Mouse (Mus musculus) left cerebral cortex, adult 2 months (tissue): Measurements from ENCODE around the gene Rexo4. TPM values are rescaled to one million over a fixed set of nuclear protein-coding genes. Genes with fewer than 3 reads are reported as not detected.
A peak's percentile ranks its signal among the peaks of the same experiment; 100 is the strongest.

Source experiments
- DNase-seq, 2 experiments: peaks; one replicate each; pipeline ENCODE4 v3.0.0; 2021 to 2022; ENCODE audit warnings: low spot score in 2 of 2, mixed read lengths in 1 of 2; ENCODE audit errors: extremely low spot score in 1 of 2
- H3K27ac ChIP-seq: fragments of 200-600 bp; 2 replicates; pipeline ENCODE4 v1.8.1; 2022
- H3K4me3 ChIP-seq: fragments of 200-600 bp; 2 replicates; pipeline ENCODE4 v1.8.1; 2022
- CTCF ChIP-seq: fragments of 200-600 bp; IDR thresholded peaks from 2 replicates; pipeline ENCODE4 v1.8.1; 2022; ENCODE audit warnings: antibody characterized with exemption, mild to moderate bottlenecking, moderate library complexity
- intact Hi-C: fragments of 180-260 bp; cut with DNase I; formaldehyde crosslinking; loops from one replicate; pipeline ENCODE4 v1.15.1; 2025
- total RNA-seq, 2 experiments: library from RNA; stranded (reverse); gene quantifications; 2 replicates each; pipeline ENCODE4 v1.2.3; 2021

Gene Rexo4
- total RNA-seq, 2 experiments from 2014 or later: 60.1 to 69.6 TPM

DNA sequence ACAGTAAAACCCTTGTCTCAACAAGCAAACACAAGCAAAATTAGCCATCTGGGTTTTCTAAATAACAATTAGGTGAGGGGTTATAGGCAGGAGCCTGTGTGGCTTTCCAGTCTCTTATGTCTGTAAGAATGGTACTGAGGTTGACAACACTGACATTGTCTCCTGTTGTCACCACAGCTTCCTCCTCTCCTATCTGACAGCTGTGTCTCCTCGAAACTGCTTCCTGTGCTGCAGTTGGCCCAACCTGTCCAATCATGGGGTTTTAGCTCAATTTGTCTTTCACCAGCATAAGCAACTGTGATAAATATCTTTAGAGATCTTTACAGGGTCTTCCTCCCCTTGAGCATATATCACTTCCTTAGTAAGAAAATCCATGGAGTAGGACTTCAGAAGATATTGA, 27.8 kb downstream of the Rexo4 start:
- intact Hi-C loops: no loop called here
- DNase-seq: no peak
- no peak overlapping the region for H3K27ac ChIP-seq
- no peak overlapping the region for H3K4me3 ChIP-seq
- no peak for TF ChIP-seq CTCF

DNA sequence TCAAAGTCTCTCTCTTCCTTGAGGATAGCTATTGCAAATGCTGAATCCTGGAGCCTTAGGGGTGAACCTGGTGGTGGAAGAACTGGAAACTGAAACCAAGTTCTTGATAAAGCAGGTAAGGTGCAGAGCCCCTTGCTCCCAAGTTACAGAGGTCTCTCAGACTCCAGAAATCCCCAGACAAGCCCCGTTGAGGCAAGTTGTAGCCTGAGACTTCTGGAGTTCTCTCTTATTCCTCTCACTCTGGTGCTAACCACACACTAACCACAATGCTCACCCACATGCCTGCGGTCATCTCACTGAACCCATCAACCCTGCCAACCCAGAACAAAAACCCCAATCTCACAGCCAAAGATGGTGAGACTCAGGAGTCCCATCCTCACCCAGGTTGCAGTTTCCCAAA, 28.9 kb downstream of the Rexo4 start:
- intact Hi-C loops: loop anchor here (2.0 kb wide), 1 partner anchor 28 kb away; no protein-coding TSS in a partner anchor
- TF ChIP-seq CTCF: no peak
- Histone ChIP-seq H3K4me3 (no peak overlapping the region), H3K27ac (no peak overlapping the region)
- no peak for DNase-seq

DNA sequence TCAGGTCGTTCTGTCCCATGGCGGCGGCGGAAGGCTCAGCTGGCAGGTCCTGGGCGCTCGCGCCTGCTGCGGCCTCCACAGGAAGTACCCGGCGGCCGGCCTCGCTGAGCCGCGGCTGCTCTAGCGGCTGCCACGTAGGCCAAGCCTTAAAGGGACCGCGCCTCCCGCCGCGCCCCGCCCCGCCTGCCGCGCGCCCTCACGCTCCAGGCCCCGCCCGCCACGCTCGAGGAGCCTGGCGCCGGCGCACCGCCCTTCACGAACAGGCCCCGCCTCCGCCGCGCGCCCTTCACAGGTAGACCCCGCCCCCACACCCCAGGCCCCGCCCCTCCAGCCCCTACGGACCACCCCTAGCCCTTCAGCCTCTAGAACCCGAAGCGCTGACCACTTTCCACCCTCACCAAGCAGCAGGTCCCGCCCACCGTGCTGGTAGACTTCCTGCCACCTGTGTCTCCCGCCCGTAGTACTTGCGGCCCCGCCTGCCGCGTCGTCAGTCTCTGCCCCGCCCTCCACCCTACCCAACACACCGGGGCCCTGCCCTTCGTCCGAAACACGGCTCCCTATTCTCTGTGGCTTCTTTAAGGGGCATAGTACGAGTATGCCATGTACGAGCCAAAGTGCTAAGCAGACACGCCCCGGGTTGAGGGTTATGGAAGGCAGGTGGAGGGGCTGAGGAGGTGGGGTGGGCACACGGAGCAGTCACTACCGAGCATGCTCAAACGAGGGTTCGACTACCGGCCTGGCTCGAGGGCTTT, 30.7 kb downstream of the Rexo4 start, which contains the start of the genes Surf4 and Stkld1:
TSS of gene Surf4 (minus strand) at position 625 of the 752 bp plus-strand sequence.
TSS of gene Stkld1 (plus strand) at position 744 of the 752 bp plus-strand sequence.
- Histone ChIP-seq H3K27ac (peak within 1 kb of the TSS; percentile 91), H3K4me3 (peak within 1 kb of the TSS; percentile 96)
- TF ChIP-seq CTCF: no peak; the same call in 1 of the 2 replicates
- peak; percentile 93 to 95 for DNase-seq
- intact Hi-C loops: loop anchor here (1.0 to 5.0 kb wide), 5 partner anchors 17 to 94 kb away; partner anchors contain the start of genes Med22, Rpl7a, Slc2a6 and Surf1

DNA sequence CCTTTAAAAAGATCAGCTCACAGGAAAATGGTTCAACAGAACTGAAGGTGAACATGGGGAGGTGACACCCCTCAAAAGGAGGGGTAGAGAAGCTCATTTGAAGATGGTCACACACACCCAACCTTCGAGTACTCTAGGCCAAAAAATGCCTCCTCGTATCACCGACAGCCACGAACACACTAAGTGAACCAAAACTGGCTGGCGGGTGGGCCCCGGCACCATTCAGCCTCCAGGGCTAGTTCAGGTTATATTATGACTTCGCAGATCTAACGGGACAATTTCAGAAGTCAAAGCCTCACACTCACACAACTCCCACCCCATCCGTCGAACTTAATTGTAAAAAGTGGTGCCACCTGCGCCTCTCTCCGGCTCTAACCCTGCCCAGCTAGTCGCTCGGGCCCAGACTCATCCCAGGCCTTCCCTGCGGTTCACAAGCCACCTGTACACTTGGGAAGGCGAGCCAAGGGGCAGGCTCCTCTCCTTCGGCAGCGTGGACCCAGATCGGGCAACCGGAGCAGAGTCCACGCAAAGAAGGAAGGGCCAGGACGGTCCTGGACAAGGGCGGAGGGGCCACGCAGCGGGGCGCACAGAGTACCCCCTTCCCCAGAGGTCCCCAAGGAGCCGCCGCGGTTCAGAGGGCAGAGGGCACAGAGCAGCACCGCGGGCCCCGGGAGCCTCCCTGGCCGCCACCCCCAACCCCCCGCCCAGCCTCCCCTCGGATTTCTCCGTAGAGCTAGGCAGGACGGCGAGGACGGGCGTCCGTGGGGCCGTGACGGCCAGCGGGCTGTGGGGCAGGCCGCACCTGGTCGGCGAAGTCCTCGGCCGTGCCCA, 31.5 kb downstream of the Rexo4 start:
- intact Hi-C loops: loop anchor here (1.0 to 5.0 kb wide), 5 partner anchors 16 to 305 kb away; partner anchors contain the start of genes Med22, Rpl7a, Slc2a6 and Surf1
- DNase-seq: peak; percentile 21 to 23

DNA sequence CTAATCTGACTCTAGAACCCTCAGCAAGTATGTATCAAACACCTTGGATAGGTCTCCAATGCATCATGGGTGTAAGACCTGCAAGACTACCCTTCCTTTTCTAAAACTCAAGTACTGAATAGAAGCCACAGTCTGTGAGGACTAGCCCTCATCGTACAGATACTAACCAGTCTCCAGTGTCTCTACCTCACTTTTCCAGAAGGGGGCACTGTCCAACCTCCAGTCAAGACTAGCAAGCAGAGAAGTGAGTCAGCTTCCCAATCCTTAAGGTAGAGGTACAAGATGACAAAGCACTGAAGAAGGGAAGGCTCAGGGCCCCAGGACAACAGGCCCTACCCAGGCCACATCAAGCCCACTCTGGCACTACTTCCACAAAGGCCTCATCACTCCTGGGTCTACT, 33.8 kb downstream of the Rexo4 start:
- peak; percentile 75 for TF ChIP-seq CTCF
- peak; percentile 59 to 62 for DNase-seq
- Histone ChIP-seq H3K27ac (no peak overlapping the region), H3K4me3 (no peak overlapping the region)
- intact Hi-C loops: loop anchor here (5.0 kb wide), 1 partner anchor 97 kb away; the partner anchor contains the start of gene Slc2a6

More for the DNA sequence above, 31.5 kb downstream of the Rexo4 start:
- peak overlapping the region; percentile 91 for H3K27ac ChIP-seq
- no peak for TF ChIP-seq CTCF
- peak overlapping the region; percentile 96 for H3K4me3 ChIP-seq

DNA sequence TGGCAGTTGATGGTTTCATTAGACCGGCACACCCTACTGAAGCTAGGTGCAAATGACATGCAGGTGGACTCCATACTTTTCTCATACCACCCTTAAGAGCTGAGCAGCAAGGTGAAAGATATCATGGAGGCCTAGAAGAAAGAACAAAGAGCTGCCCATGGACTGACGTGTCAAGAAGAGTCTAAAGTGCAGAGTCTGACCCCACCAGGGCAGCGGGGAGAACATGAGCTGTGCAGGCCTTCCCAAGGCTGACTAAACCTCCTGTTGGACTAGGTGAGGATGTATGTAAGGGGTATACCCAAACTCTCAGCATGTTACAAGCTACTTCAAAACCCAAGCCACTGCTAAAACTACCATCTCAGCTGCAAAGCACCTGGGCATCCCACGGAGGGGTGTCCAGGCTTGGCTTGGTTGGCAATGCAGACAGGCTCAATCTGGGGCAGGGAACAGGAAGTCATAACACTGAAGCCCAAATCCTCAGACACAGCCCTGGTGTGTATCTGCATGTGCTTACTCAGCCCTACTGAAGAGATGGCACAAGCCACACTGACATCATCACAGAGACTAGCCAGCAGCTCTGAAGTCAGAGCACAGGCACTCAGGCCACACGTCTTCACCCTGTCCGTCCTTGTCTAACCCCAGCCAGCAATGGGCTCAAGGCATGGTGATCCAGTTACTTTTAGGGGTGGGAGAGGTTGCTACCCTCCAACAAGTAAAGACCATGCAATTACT, 36.3 kb downstream of the Rexo4 start:
- Histone ChIP-seq H3K4me3 (no peak overlapping the region), H3K27ac (no peak overlapping the region)
- no peak for TF ChIP-seq CTCF
- DNase-seq: no peak
- intact Hi-C loops: no loop called here

DNA sequence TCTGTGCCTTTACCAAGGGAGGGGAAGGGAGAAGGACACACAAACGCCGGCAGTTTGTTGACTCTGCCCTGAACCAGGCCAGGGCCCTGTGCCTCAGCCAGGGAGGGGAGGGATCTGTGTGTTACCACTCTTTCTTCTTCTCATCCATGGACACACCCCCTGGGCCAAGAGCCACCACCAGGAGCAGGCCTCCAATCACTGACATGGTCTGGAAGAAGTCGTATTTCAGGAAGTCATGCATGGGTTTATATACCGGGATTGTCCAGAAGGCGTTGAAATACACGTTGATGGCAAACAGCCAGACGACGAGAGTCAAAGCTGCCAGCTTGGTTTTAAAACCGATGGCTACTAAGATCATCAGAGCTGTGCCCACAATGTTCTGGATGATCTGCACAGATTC, 42.4 kb downstream of the Rexo4 start:
- no peak for DNase-seq
- H3K27ac ChIP-seq: no peak overlapping the region
- TF ChIP-seq CTCF: no peak
- intact Hi-C loops: no loop called here
- H3K4me3 ChIP-seq: no peak overlapping the region

DNA sequence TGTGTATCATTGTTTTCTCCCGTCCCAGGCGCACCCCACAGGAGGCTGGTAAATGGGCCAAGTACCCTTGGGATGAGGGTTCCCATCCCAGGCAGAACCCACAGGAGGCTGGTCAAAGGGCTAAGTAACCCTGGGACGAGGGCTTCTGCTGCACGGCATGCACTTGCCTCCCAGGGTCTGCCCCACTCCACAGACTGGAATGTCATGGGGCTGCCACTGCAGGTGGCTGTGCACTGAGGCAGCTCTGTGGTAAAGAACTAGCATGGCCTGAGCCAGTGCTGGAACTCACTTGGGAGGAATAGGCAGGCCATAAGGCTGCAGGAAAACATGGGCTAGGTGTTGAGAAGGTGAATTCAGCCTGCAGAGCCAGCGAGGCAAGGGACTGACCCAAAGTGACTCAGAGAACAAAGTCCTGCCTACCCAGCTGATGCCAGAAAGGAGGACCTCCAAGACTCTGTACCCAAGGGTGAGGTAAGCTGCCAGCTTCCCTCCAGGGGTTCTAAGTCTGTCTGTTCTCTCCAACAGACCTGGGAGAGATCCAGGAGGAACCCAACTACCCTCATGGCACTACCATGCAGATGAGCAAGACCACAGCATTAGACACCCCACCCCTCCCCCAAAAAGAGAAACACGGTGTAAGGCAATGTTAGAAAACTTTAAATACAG, 43.9 kb downstream of the Rexo4 start:
- TF ChIP-seq CTCF: no peak
- H3K27ac ChIP-seq: no peak overlapping the region
- intact Hi-C loops: no loop called here
- DNase-seq: no peak
- no peak overlapping the region for H3K4me3 ChIP-seq

DNA sequence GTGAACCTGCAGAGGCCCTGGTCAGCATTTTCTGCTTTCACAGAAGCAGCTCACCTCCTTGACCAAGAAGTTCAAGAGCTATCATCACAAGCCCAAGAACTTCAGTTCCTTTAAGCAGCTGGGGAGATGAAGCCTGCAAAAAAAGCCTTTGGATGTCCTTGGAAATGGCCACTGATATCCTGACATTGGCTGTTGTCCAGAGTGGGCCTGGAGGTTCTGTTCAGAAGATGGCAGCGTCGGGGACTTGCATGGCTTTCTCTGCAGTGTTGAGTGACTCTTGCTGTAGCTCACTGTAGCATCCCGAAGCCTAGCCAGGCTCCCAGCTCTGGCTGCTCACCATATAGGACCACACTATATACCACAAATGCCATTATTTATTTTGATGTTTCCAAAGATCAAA, 44.5 kb downstream of the Rexo4 start:
- no peak overlapping the region for H3K27ac ChIP-seq
- H3K4me3 ChIP-seq: no peak overlapping the region
- TF ChIP-seq CTCF: no peak
- no peak for DNase-seq
- intact Hi-C loops: loop anchor here (10.0 kb wide), 1 partner anchor 105 kb away; the partner anchor contains the start of gene Slc2a6

DNA sequence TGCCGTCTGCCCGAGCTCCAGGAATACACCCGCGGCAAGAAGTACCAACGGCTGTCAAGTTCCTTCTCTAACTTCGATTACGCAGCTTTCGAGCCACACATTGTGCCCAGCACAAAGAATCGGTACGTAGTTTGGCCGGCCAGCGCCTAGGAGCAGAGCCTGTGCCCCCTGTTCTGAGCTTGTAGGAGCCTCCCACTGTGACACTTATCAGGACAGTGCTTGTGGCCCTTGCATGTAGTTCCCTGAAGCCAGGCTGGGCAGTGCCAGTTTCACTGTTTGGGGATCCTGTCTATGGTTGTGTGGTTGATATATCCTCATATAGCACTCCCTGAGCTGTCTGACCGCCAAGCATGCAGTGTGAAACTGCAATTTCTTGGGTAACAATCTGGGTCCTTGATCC, 47.4 kb downstream of the Rexo4 start:
- intact Hi-C loops: loop anchor here (2.0 to 10.0 kb wide), 2 partner anchors 16 to 108 kb away; partner anchors contain the start of genes Slc2a6 and Surf4
- Histone ChIP-seq H3K27ac (peak overlapping the region; percentile 91), H3K4me3 (peak overlapping the region; percentile 87)
- TF ChIP-seq CTCF: no peak
- DNase-seq: no peak
